Mouse (Mus musculus): ENCODE results near the gene Bloc1s3.

Bloc1s3 gene

DNA sequence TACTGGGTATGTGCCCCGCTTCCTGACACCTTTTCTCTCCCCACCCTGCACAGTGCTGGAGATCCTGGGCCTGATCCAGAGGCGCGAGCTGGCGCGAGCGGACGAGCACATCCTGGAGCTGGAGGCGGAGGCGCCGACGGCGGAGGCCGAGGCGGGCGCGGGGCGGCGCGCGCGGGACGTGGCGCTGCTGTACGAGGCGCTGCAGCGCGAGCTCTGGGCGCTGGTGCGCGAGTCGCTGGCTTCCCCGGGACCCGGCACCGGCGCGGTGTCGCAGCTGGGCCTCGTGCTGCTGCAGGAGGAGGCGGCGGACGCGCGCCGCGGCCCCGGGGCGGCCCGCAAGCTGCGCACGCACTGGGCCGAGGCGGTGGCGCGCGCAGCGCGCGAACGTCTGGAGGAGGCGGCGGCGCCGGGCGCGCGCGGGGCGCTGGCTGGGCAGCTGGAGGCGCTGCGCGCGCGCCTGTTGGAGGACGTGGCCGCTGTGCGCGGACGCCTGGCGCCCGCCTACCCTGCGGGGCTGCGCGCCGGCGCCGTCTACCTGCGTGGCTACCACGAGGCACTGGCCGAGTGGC, 34.2 kb downstream of the Bloc1s3 start:
- peak; percentile 88 for DNase-seq

DNA sequence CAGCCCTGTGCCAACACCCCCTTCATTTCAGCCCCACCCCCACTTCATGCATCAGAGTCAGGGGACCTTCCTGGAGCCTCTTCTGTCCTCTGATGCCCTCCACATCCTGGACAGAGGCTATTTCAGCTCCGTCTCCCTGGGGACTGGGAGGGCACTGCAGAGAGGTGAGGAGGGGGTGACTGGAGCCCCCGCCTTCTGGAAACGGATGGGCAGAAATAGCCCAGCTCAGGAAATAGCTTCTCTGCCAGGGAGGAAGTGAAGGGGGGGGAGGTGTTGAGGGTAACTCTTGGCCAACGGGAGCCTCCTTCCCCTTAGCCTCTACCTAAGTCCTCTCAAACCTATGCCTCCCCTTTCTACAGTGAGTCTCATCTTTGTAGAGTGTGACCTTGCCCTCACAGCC, 35.8 kb downstream of the Bloc1s3 start:
- no peak for DNase-seq

DNA sequence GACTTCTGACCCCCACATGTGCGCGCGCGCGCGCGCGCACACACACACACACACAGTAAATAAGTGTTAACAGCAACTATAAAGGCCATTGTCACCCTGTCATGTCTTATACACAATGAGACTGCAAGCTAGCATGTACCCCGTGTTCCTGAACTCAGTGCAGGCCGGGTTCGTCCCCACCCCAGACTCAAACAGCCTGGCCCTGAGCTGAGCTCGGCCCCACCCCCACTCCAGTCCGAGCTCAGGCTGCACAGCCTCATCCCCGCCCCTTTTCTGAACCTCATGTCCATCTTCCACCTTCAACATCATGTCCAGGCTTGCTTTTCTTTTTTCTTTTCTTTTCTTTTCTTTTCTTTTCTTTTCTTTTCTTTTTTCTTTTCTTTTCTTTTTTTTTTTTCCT, 37.9 kb downstream of the Bloc1s3 start:
- DNase-seq, result no peak

DNA sequence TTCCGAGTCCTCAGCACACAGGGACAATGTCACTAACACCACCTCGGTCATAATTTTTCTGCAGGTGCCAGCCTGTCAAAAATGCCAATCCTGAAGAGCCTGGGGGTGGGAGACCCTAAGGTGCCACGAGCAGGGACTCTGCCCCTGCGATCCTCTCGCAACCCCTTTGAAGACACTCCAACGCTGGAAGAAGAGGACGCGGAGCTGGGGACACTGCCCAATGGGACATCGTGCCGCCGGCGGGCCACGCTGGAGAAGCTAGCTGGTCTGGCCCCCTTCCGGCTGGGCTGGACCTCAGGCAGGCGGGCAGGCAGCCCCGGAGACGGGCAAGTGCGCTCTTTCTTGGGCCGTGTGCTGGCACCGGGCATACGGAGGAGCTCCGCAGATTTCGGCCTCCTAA, 38.8 kb downstream of the Bloc1s3 start:
- DNase-seq, result no peak

DNA sequence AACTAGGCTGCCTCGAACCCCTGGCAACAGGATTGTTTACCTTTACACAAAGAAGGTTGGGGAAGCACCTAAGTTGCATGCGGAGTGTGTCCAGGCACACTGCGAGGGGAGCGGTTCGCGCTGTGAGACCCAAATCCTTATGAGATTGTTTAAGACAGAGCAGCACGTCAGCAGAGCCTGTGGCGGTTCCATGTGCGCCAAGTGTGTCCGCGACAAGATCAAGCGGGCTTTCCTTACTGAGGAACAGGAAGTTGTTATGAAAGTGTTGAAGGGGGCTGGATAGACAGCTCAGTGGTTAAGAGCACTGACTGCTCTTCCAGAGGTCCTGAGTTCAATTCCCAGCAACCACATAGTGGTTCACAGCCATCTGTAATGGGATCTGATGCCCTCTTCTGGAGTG, 39.9 kb downstream of the Bloc1s3 start:
- no peak for DNase-seq

DNA sequence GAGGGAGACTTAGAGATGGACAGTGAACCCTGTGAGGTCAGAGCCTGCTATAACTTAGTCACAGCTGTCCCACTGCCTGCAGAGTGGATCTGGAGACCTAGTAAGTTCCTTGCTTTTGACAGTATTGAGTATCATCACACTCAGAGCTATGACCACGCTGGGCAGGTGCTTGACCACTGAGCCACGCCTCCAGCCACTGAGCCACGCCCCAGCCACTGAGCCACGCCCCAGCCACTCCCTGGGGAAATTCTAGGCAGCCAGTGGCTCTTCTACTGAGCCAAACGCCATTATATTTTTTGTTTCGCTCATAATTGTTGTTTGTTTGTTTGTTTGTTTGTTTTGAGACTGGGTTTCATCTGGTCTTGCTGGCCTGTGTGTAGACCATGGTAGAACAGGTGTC, 40.5 kb downstream of the Bloc1s3 start:
- DNase-seq, result no peak

DNA sequence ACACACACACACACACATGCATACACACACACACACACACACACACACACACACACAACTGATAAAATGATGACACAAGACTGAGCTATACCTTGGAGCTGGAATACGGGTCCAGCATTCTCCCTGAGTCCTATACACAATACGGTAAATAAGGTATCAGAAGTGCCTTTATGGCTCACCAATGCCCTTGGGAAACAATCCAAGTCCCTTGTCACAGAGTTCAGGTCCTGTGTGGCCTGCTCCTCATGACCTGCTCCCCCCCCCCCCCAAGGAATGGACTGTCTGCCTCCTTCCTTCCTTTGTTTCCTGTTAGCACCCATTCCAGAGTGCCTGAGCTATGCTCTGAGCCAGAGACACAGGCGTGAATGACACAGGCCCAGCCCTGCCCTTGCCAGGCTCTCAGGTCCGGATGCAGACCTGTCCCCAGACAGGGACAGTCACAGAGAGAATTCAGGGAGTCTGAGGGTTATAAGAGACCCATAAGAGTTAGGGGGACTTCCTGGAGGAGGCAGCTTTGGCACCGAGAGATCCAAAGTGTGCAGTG, 41.5 kb downstream of the Bloc1s3 start:
- no peak for DNase-seq

DNA sequence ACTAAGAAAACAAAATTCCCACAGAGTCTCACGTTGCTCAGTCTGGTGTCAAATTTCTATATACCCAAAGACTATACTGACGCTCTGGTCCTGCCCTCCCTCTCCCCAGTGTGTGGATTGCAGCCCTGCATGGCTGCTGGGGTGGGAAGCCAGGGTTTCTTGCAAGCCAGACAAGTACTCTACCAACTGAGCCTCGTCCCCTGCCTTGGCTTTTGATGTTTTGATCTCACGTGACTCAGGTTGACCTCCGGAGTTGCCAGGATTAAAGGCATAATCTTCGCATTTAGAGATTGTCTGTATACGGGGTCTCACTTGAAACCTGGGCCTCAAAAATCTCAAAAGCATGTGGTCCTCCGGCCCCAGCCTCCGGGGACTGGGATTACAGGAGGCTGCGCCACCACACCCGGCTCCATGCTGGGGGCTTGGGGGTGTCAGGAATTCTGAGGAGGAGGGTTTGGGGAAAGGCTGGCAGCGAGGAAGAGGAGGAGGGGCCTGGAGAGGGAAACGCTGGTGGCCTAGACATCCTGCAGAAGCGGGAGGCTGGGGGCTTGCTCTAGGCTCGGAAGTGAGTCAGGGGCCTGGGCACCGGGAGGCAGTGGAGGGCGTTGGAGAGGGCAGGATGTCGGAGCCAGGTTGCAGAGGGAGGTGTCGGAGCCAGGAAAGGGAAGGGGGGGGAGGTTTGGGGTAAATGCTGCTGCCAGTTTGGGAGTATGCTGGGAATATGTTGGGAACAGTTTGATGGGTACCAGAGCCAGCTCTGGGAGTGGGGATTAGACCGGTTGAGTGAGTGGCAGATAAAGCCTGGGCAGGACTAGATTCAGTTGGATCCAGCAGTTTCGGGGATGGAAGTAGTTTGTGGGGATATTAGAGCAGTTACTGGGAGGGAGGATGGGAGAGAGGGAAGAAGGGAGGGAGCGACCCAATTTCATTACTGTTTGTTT, 43.5 kb downstream of the Bloc1s3 start:
- no peak for DNase-seq

DNA sequence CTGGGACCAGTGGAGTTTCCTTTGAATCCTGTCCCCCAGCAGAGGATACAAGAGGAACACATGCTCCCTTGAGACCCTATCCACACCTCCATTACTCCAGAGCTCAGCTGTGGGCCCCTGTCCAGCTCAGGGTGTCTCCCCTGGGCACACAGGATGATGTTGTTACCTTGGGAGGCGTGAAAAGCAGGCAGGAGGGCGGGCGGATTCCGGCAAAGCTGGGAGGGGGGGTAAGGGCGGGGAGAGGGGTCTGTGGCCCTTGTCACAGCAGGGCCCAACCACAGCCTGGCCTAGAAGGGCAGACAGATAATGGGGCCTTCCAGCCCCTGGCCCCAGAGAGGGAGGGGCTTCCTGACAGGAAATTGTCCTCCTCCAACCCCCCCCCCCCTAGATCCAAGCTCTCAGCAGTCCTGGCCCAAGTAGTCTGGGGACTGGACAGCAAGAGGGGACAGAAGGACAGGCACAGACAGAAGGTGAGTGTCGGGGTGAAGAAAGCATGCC, 45.2 kb downstream of the Bloc1s3 start, which contains the start of gene Exoc3l2:
Exoc3l2 (plus strand) TSS at position 448 of the 498 bp plus-strand sequence.
- DNase-seq, result no peak

DNA sequence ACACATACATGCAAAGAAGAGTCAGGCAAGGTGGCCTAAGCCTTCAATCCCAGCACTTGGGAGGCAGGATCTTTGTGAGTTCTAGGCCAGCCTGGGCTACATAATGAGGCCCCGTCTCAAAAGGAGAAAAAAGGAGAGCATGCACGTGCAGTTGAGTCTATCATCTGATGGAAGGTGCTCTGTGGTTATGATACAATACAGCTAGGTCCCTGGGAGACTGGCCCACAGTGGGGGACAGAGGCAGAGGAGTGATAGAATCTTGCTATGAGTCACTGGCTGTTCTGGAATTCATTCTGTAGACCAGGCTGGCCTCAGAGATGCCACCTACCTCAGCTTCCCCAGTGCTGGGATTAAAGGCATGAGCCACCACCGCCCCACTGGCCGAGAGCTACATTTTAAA, 45.7 kb downstream of the Bloc1s3 start:
- DNase-seq, result no peak

DNA sequence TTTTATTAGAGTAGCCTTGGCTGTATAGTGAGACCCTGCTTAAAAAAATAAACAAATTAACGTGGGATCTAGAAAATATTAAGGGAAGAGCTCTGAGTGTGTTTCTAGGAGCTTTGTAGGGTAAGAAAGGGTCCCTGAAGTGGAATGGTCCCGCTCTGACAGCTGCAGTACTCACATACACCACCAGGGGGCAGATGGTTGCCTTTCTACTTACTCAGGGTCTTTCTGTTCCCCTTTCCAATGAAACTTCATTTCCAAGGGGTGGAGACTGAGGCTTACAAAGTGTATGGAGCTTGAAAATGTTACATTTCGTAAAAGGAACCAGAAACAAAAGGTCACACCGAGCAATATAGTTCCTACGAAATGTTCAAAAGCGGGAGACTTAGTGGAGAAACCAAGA, 46.7 kb downstream of the Bloc1s3 start:
- peak; percentile 60 for DNase-seq

DNA sequence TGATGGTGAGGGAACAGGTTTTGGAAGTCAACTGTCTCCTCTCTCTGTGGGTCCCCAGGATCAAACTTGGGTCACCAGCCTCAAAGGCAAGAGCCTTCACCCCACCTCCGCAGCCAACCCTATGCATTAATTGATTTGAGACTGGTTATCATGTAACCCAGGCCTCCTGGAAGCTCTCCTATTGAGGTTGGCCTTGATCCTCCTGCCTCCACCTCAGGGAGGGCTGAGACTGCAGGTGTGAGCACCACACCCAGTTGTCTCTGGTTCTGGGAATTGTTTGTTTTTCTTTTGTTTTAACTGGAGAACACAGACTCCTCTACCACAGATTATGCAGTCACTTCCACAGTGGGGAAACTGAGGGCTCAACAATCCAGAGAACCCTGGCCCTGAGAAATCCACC, 47.7 kb downstream of the Bloc1s3 start:
- no peak for DNase-seq

DNA sequence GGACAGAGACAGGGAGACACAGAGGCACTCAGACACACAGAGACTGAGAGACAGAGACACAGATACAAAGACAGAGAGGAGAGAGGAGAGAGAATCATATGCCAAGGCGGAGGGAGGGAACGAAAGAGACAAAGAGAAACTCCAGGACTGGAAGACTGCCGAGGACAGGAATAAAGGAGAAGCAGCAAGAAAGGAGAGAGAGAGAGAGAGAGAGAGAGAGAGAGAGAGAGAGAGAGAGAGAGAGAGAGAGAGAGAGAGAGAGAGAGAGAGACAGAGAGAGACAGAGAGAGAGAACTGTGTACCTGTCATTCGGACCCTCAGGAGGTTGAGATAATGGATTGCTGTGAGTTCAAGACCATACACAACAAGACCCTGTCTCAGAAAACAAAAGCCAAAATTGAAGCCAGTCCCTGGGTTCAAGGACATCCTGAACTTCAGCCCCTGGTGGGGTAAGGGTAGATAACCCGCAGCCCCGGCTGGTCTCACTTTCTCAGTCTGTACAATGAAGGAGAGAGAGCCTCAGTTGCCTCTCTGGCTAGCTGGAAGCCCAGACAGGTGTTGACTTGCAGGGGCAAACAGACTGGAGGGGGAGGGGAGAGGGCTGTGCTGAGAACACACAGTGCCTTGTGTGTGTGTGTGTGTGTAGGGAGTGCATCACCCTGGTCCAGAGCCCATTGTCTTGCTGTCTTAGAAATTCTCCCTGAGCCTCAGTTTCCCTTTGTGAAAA, 48.9 kb downstream of the Bloc1s3 start:
- no peak for DNase-seq

DNA sequence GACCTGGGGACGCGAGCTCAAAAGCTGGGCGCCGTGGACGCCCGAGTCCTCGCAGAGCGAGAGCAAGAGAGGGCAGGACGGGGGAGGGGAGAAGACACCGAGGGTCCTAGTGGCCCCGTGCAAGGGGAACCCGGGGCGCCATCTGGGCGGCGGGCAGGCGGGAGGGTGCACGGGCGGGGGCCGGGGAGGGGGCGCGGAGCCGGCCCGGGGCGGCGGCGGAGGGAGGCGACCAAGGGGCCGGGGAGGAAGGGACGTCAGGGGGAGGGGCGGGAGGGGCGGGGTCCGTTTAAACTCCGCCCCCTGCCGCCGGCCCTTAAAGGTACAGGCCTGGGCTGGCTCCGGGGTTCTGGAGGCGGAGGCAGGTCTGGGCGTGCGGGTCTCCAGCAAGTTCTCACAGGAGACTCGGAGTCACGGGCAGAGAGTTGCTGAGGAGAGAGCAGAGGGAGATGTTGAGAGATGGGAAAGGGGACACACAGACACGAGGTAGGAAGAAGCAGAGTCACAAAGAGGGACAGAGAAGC, 49.5 kb downstream of the Bloc1s3 start, which contains the start of gene Mark4:
Mark4 (minus strand) TSS at position 231 of the 521 bp plus-strand sequence.
- DNase-seq, result peak; percentile 78

DNA sequence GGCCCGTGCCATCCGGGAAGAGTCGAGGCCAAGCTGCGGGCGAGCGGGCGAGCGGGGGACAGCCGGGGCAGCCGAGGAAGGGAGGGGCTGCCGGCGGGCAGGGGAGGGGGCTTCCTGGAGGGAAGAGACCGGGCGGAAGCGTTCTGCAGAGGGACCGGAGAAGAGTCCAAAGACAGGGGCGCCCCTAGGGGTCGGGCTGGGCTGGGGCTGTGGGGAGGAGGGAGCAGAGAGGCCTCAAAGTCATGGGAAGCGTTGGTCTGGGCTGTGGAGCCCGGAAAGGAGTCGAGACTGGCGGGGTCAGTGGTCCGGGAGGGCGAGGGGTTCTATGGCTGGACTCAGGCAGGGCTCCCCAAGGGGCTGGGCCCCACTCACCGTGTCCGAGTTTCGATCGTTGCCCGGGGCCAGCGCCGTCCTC, 50.1 kb downstream of the Bloc1s3 start:
- peak; percentile 52 for DNase-seq

DNA sequence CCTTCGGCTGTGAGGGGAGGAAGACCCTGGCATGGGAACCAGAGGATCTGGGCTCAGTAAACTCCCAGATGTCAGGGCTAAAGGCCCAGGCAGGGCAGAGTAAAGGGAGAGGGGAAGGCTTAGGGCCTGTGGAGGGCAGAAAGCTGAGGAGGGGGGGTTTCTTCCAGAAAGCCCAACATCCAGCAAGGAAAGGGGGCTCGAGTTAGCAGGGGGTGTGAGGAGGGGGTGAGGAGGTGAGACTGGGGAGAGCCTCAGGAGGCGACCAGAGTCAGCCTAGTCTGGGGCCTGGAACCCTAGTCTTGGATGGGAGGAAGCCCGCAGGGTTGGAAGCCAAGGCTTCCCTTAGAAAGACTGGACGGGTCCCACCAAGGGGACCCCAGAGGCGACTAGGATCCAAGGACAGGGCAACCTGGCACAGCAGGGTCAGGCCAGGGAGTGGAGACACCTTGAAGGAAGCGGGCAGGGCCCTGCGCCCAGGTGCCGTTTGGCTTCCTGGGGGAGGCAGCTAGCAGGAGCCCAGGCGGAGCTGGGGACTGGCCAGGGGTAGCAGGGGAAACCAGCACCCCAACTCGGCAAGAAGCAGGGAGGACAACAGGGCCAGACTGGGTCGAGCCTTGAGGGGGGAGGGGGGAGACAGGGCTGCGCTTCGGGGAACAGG, 50.6 kb downstream of the Bloc1s3 start:
- no peak for DNase-seq

DNA sequence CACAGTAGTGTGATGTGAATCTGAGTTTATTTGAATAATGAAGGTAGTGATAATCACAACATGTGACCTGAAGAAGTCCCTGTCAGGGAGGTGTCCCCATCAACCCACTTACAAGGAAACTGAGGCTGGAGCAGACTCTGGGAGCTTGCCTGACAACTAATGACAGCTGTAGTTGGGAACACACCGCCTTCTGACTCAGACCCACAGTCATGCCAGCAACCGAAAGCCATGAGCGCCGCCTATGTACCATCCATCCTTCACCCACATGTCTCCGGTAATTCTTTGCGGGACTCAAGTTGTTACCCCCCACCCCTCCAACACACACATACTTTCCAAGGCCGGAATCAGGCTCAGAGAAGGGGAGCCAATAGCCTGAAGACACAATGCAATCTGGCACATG, 51.5 kb downstream of the Bloc1s3 start:
- no peak for DNase-seq

DNA sequence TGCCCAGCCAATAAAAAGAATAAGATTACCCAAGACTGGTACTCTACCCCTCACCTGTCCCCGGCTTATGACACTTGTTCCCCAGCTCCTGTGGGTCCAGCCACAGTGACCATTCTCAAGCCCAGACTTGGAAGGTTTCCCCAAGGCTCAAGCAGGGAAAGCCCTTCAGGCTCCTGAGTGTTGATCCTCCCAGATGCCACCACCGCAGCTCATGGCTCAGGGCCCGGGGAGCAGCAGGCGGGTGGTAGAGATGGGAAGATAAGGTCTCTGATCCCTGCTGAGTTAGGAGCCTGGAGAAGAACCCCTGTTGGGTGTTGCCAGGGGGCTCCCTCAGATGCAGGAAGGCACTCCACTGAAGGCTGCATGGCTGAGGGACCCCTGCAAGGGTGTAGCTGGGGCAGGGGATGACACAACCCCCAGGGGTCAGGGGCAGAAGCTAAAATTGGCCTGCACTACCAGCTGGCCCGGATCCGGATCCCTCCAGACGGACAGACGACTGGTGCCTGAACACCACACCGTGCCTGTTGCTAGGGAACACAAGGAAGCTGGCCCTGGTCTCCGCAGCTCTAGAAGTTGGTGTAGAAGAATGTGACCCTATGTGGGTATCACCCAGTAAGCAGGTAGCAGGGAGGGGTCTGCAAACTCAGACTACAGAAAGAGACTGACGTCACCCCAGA, 52.2 kb downstream of the Bloc1s3 start:
- no peak for DNase-seq

DNA sequence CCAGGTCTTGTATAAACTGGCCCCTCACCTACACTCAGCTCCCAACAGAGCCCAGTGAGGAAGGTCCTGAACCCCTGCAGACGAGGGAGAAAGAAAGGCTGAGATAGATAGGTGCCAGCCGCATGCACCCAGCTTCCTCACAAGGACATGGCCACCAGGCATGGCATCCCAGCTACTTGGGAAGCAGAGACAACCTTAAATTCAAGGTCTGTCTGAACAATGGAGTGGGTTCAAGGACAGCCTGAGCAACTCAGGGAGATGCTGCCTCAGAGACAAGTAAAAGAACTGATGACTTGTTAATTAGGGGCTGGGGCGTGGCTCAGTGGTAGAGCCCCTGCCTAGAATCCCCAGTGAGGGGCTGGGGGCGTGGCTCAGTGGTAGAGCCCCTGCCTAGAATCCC, 53.0 kb downstream of the Bloc1s3 start:
- no peak for DNase-seq

Measured in right cerebral cortex, postnatal 25 days (tissue).